Mouse (Mus musculus): Measurements from ENCODE around the gene Rbfox2. TPM values are rescaled to one million over a fixed set of nuclear protein-coding genes. Genes with fewer than 3 reads are reported as not detected.

Rbfox2 gene
- 78.1 and 78.3 TPM in 2 replicates for polyA plus RNA-seq (2011; ENCODE audit: insufficient read depth, insufficient read length, low read depth, missing spikeins)

GRCm38 (mm10) chr15:77306547-77307261, at the start of gene Rbfox2:
TSS of gene Rbfox2 (minus strand) at chr15:77307004.
- no peak for TF ChIP-seq POLR2A (IDR thresholded peaks at IDR 0.05; ENCODE audit: insufficient read depth, low read length)
- no peak for TF ChIP-seq CTCF (IDR thresholded peaks at IDR 0.05; ENCODE audit: low read depth, low read length)
- no peak for TF ChIP-seq EP300 (IDR thresholded peaks at IDR 0.05; ENCODE audit: insufficient read depth, low read depth, low read length)
- peak within 1 kb of the TSS; percentile 57 for H3K27ac ChIP-seq (ENCODE audit: insufficient read depth, low read length)
- no peaks in the 10 kb centered on the region for H3K27me3 ChIP-seq (ENCODE audit: control insufficient read depth, insufficient read depth, low read length, poor library complexity, severe bottlenecking)
- H3K9me3 ChIP-seq (replicated peaks; ENCODE audit: control insufficient read depth, insufficient read depth, low read length, poor library complexity, severe bottlenecking): no peaks in the 10 kb centered on the region
- no peaks in the 10 kb centered on the region; the same call in 1 of the 2 replicates for H3K36me3 ChIP-seq (ENCODE audit: control insufficient read depth, insufficient read depth, low read length, poor library complexity, severe bottlenecking)
- H3K4me1 ChIP-seq (ENCODE audit: control insufficient read depth, insufficient read depth, low read length): peaks cover 2% of the 10 kb centered on the region
- H3K4me3 ChIP-seq (ENCODE audit: low read depth, low read length): peak within 1 kb of the TSS; percentile 79
- H3K9ac ChIP-seq (ENCODE audit: low read depth, poor library complexity, severe bottlenecking): peak within 1 kb of the TSS; percentile 94

- H3K4me3 ChIP-seq (ENCODE audit: low read depth, low read length): peak overlapping the region; percentile 60
- H3K9me3 ChIP-seq (replicated peaks; ENCODE audit: control insufficient read depth, insufficient read depth, low read length, poor library complexity, severe bottlenecking): no peaks in the 10 kb centered on the region
- H3K36me3 ChIP-seq (ENCODE audit: control insufficient read depth, insufficient read depth, low read length, poor library complexity, severe bottlenecking): no peaks in the 10 kb centered on the region
- H3K27ac ChIP-seq (ENCODE audit: insufficient read depth, low read length): peak overlapping the region; percentile 98
- peaks cover 13% of the 10 kb centered on the region for H3K4me1 ChIP-seq (ENCODE audit: control insufficient read depth, insufficient read depth, low read length)
- H3K27me3 ChIP-seq (ENCODE audit: control insufficient read depth, insufficient read depth, low read length, poor library complexity, severe bottlenecking): no peaks in the 10 kb centered on the region
- TF ChIP-seq POLR2A (IDR thresholded peaks at IDR 0.05; ENCODE audit: insufficient read depth, low read length): no peak
- peak; percentile 78 for TF ChIP-seq EP300 (IDR thresholded peaks at IDR 0.05; ENCODE audit: insufficient read depth, low read depth, low read length)
- TF ChIP-seq CTCF (IDR thresholded peaks at IDR 0.05; ENCODE audit: low read depth, low read length): no peak
- peak overlapping the region; percentile 47 for H3K9ac ChIP-seq (ENCODE audit: low read depth, poor library complexity, severe bottlenecking)
Measured at GRCm38 (mm10) chr15:77356248-77356810, 49.5 kb upstream of the Rbfox2 start.

- TF ChIP-seq EP300 (IDR thresholded peaks at IDR 0.05; ENCODE audit: insufficient read depth, low read depth, low read length): peak; percentile 95
- TF ChIP-seq POLR2A (IDR thresholded peaks at IDR 0.05; ENCODE audit: insufficient read depth, low read length): no peak
- H3K9ac ChIP-seq (ENCODE audit: low read depth, poor library complexity, severe bottlenecking): no peak overlapping the region
- no peaks in the 10 kb centered on the region for H3K27me3 ChIP-seq (ENCODE audit: control insufficient read depth, insufficient read depth, low read length, poor library complexity, severe bottlenecking)
- H3K9me3 ChIP-seq (replicated peaks; ENCODE audit: control insufficient read depth, insufficient read depth, low read length, poor library complexity, severe bottlenecking): no peaks in the 10 kb centered on the region
- H3K4me1 ChIP-seq (ENCODE audit: control insufficient read depth, insufficient read depth, low read length): peaks cover 14% of the 10 kb centered on the region
- H3K27ac ChIP-seq (ENCODE audit: insufficient read depth, low read length): peak overlapping the region; percentile 98
- H3K4me3 ChIP-seq (ENCODE audit: low read depth, low read length): peak overlapping the region; percentile 7; the same call in 1 of the 2 replicates
- H3K36me3 ChIP-seq (ENCODE audit: control insufficient read depth, insufficient read depth, low read length, poor library complexity, severe bottlenecking): no peaks in the 10 kb centered on the region
Measured at GRCm38 (mm10) chr15:77354848-77355551, 48.2 kb upstream of the Rbfox2 start.

GRCm38 (mm10) chr15:77354496-77354847, 47.7 kb upstream of the Rbfox2 start:
- peak overlapping the region; percentile 87 for H3K27ac ChIP-seq (ENCODE audit: insufficient read depth, low read length)
- H3K4me1 ChIP-seq (ENCODE audit: control insufficient read depth, insufficient read depth, low read length): peaks cover 13% of the 10 kb centered on the region
- H3K9me3 ChIP-seq (replicated peaks; ENCODE audit: control insufficient read depth, insufficient read depth, low read length, poor library complexity, severe bottlenecking): no peaks in the 10 kb centered on the region
- H3K36me3 ChIP-seq (ENCODE audit: control insufficient read depth, insufficient read depth, low read length, poor library complexity, severe bottlenecking): no peaks in the 10 kb centered on the region
- no peaks in the 10 kb centered on the region for H3K27me3 ChIP-seq (ENCODE audit: control insufficient read depth, insufficient read depth, low read length, poor library complexity, severe bottlenecking)
- no peak overlapping the region for H3K9ac ChIP-seq (ENCODE audit: low read depth, poor library complexity, severe bottlenecking)
- peak; percentile 63; the same call in 1 of the 2 replicates for TF ChIP-seq EP300 (IDR thresholded peaks at IDR 0.05; ENCODE audit: insufficient read depth, low read depth, low read length)
- no peak for TF ChIP-seq CTCF (IDR thresholded peaks at IDR 0.05; ENCODE audit: low read depth, low read length)
- H3K4me3 ChIP-seq (ENCODE audit: low read depth, low read length): no peak overlapping the region

GRCm38 (mm10) chr15:77353764-77354163, 47.0 kb upstream of the Rbfox2 start:
- no peak overlapping the region for H3K4me3 ChIP-seq (ENCODE audit: low read depth, low read length)
- H3K27me3 ChIP-seq (ENCODE audit: control insufficient read depth, insufficient read depth, low read length, poor library complexity, severe bottlenecking): no peaks in the 10 kb centered on the region
- H3K9me3 ChIP-seq (replicated peaks; ENCODE audit: control insufficient read depth, insufficient read depth, low read length, poor library complexity, severe bottlenecking): no peaks in the 10 kb centered on the region
- TF ChIP-seq CTCF (IDR thresholded peaks at IDR 0.05; ENCODE audit: low read depth, low read length): no peak
- 0 out of 2 replicates have a peak, but pooled peaks have one; percentile 36 for TF ChIP-seq EP300 (IDR thresholded peaks at IDR 0.05; ENCODE audit: insufficient read depth, low read depth, low read length)
- no peak overlapping the region for H3K27ac ChIP-seq (ENCODE audit: insufficient read depth, low read length)
- H3K36me3 ChIP-seq (ENCODE audit: control insufficient read depth, insufficient read depth, low read length, poor library complexity, severe bottlenecking): no peaks in the 10 kb centered on the region
- no peak overlapping the region for H3K9ac ChIP-seq (ENCODE audit: low read depth, poor library complexity, severe bottlenecking)
- H3K4me1 ChIP-seq (ENCODE audit: control insufficient read depth, insufficient read depth, low read length): peaks cover 11% of the 10 kb centered on the region

GRCm38 (mm10) chr15:77352863-77353262, 46.1 kb upstream of the Rbfox2 start:
- Histone ChIP-seq H3K9ac (ENCODE audit: low read depth, poor library complexity, severe bottlenecking) (no peak overlapping the region), H3K4me1 (ENCODE audit: control insufficient read depth, insufficient read depth, low read length) (peaks cover 11% of the 10 kb centered on the region), H3K27ac (ENCODE audit: insufficient read depth, low read length) (no peak overlapping the region), H3K36me3 (ENCODE audit: control insufficient read depth, insufficient read depth, low read length, poor library complexity, severe bottlenecking) (no peaks in the 10 kb centered on the region), H3K27me3 (ENCODE audit: control insufficient read depth, insufficient read depth, low read length, poor library complexity, severe bottlenecking) (no peaks in the 10 kb centered on the region), H3K9me3 (replicated peaks; ENCODE audit: control insufficient read depth, insufficient read depth, low read length, poor library complexity, severe bottlenecking) (no peaks in the 10 kb centered on the region), H3K4me3 (ENCODE audit: low read depth, low read length) (no peak overlapping the region)
- TF ChIP-seq EP300 (IDR thresholded peaks at IDR 0.05; ENCODE audit: insufficient read depth, low read depth, low read length): no peak
- TF ChIP-seq POLR2A (IDR thresholded peaks at IDR 0.05; ENCODE audit: insufficient read depth, low read length): no peak
- no peak for TF ChIP-seq CTCF (IDR thresholded peaks at IDR 0.05; ENCODE audit: low read depth, low read length)
